Mouse (Mus musculus) ES-Bruce4 (cell line): ENCODE measurements around the gene Ank3. TPM values are rescaled to one million over a fixed set of nuclear protein-coding genes. Genes with fewer than 3 reads are reported as not detected.

ENCODE experiments used
- H3K27ac ChIP-seq: 2 replicates; pipeline ENCODE4 v1.5.1; 2012; ENCODE audit warnings: low read length, inconsistent platforms; ENCODE audit not compliant: insufficient read depth
- H3K27me3 ChIP-seq: 2 replicates; pipeline ENCODE4 v1.6.1; 2012; ENCODE audit warnings: mild to moderate bottlenecking, low read length, inconsistent platforms; ENCODE audit not compliant: control insufficient read depth, poor library complexity, insufficient read depth, severe bottlenecking
- H3K36me3 ChIP-seq: 2 replicates; pipeline ENCODE4 v1.6.1; 2012; ENCODE audit warnings: inconsistent platforms, mild to moderate bottlenecking, low read length, moderate library complexity; ENCODE audit not compliant: control insufficient read depth, poor library complexity, insufficient read depth, severe bottlenecking
- H3K4me1 ChIP-seq: one replicate; pipeline ENCODE4 v1.8.1; 2011; ENCODE audit warnings: low read length; ENCODE audit not compliant: control insufficient read depth, insufficient read depth
- H3K4me3 ChIP-seq: 2 replicates; pipeline ENCODE4 v1.5.1; 2011; ENCODE audit warnings: low read depth, mild to moderate bottlenecking, low read length
- H3K9ac ChIP-seq: 2 replicates; pipeline ENCODE4 v1.6.1; 2012; ENCODE audit warnings: low read depth, mild to moderate bottlenecking, inconsistent platforms; ENCODE audit not compliant: poor library complexity, severe bottlenecking
- H3K9me3 ChIP-seq: replicated peaks from 2 replicates; pipeline ENCODE4 v1.6.1; 2012; ENCODE audit warnings: mild to moderate bottlenecking, low read length, inconsistent platforms; ENCODE audit not compliant: control insufficient read depth, poor library complexity, insufficient read depth, severe bottlenecking
- CTCF ChIP-seq: IDR thresholded peaks from one replicate; pipeline ENCODE4 v1.8.1; 2011; ENCODE audit warnings: low read depth, low read length
- EP300 ChIP-seq: IDR thresholded peaks from 2 replicates; pipeline ENCODE4 v1.6.1; 2011; ENCODE audit warnings: low read depth, low read length; ENCODE audit not compliant: insufficient read depth
- POLR2A ChIP-seq: IDR thresholded peaks from one replicate; pipeline ENCODE4 v1.8.1; 2011; ENCODE audit warnings: low read length; ENCODE audit not compliant: insufficient read depth
- polyA plus RNA-seq: library from polyadenylated mRNA; stranded (reverse); fragments of >200 nt; gene quantifications from 2 replicates; pipeline ENCODE4 v1.2.4, GENCODE M21; 2011; ENCODE audit warnings: low read depth; ENCODE audit not compliant: missing spikeins, insufficient read depth, insufficient read length

Gene Ank3
- polyA plus RNA-seq, 1 experiment = 61.0 TPM

DNA sequence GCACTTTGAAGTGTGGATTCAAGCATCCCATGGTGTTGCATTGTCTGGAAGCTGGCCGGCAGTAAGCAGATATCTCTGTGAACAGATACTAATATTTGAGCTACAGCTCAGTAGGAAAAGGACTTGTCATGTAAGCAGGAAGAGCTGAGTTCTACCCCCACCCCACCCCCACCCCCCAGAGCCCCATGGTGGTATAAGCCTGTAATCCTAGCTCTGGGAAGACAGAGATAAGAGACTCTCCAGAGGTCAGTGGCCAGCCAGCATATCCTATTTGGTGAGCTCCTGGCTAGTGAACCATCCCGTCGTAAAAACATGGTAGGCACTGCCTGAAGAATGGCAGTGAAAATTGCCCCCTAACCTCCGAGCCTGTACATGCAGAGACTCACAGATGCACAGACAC lies 152.3 kb downstream of the Ank3 start:
- Histone ChIP-seq H3K27ac (no peak overlapping the region), H3K27me3 (no peaks in the 10 kb centered on the region; the same call in 1 of the 2 replicates)

GRCm38 (mm10) chr10:69553091-69553490 lies 154.5 kb downstream of the Ank3 start:
- no peaks in the 10 kb centered on the region for H3K4me1 ChIP-seq
- TF ChIP-seq CTCF = no peak
- no peak overlapping the region for H3K4me3 ChIP-seq
- no peaks in the 10 kb centered on the region for H3K36me3 ChIP-seq
- H3K9me3 ChIP-seq = no peaks in the 10 kb centered on the region
- no peak overlapping the region for H3K27ac ChIP-seq
- no peaks in the 10 kb centered on the region for H3K27me3 ChIP-seq
- H3K9ac ChIP-seq = no peak overlapping the region

More for the DNA sequence above, 152.3 kb downstream of the Ank3 start:
- TF ChIP-seq CTCF = no peak
- TF ChIP-seq EP300 = no peak
- TF ChIP-seq POLR2A = no peak
- Histone ChIP-seq H3K9me3 (no peaks in the 10 kb centered on the region), H3K36me3 (no peaks in the 10 kb centered on the region), H3K4me1 (no peaks in the 10 kb centered on the region), H3K4me3 (no peak overlapping the region), H3K9ac (no peak overlapping the region)

GRCm38 (mm10) chr10:69555592-69555991 lies 157.0 kb downstream of the Ank3 start:
- TF ChIP-seq POLR2A = no peak
- no peak for TF ChIP-seq CTCF
- TF ChIP-seq EP300 = no peak
- no peak overlapping the region for H3K9ac ChIP-seq
- no peaks in the 10 kb centered on the region for H3K9me3 ChIP-seq
- H3K4me1 ChIP-seq = no peaks in the 10 kb centered on the region
- no peaks in the 10 kb centered on the region for H3K27me3 ChIP-seq
- no peaks in the 10 kb centered on the region for H3K36me3 ChIP-seq
- H3K4me3 ChIP-seq = no peak overlapping the region
- no peak overlapping the region for H3K27ac ChIP-seq

DNA sequence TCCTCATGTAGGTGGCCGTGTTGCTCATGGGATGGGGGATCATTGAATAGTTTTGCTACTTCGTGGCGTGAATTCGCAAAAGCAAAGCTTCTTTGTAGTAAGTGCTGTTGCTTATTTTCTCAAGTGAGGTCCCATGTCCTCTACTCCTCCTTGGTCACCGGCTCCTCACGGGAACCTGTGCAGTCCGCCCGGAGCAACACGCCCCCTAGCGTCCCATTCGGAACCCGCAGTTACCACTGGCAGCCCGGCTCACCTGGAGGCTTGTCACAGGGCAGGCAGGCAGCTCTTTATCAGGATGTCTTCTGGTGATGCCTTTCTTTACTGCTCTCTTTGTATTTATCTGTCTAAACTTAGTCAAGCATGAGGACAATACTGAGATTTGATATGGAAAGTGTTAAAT lies 157.7 kb downstream of the Ank3 start:
- no peaks in the 10 kb centered on the region for H3K4me1 ChIP-seq
- no peak overlapping the region for H3K27ac ChIP-seq
- H3K27me3 ChIP-seq = no peaks in the 10 kb centered on the region
- TF ChIP-seq POLR2A (no peak), EP300 (no peak), CTCF (peak; percentile 95)
- no peaks in the 10 kb centered on the region for H3K9me3 ChIP-seq
- no peak overlapping the region for H3K4me3 ChIP-seq
- no peaks in the 10 kb centered on the region for H3K36me3 ChIP-seq
- no peak overlapping the region for H3K9ac ChIP-seq

GRCm38 (mm10) chr10:69560237-69560636 lies 161.7 kb downstream of the Ank3 start:
- H3K9me3 ChIP-seq = no peaks in the 10 kb centered on the region
- H3K27ac ChIP-seq = no peak overlapping the region
- no peaks in the 10 kb centered on the region for H3K36me3 ChIP-seq
- TF ChIP-seq EP300 = no peak
- TF ChIP-seq CTCF = no peak
- no peak for TF ChIP-seq POLR2A
- no peaks in the 10 kb centered on the region for H3K4me1 ChIP-seq
- no peak overlapping the region for H3K9ac ChIP-seq
- H3K27me3 ChIP-seq = no peaks in the 10 kb centered on the region
- no peak overlapping the region for H3K4me3 ChIP-seq

GRCm38 (mm10) chr10:69562931-69563330 lies 164.4 kb downstream of the Ank3 start:
- H3K27me3 ChIP-seq = no peaks in the 10 kb centered on the region
- H3K9me3 ChIP-seq = no peaks in the 10 kb centered on the region
- no peak overlapping the region for H3K4me3 ChIP-seq
- no peaks in the 10 kb centered on the region for H3K36me3 ChIP-seq
- H3K27ac ChIP-seq = no peak overlapping the region
- TF ChIP-seq POLR2A = no peak
- no peak for TF ChIP-seq EP300
- TF ChIP-seq CTCF = no peak
- H3K4me1 ChIP-seq = no peaks in the 10 kb centered on the region
- H3K9ac ChIP-seq = no peak overlapping the region
